Mouse (Mus musculus) c-Kit-negative CD71-positive TER-119-positive erythroid progenitor cells, embryonic 14.5 days (primary cell): Measurements from ENCODE around the gene Ppp1r8.
"Not testable (repeated sequence)": the region's sequence is repeated elsewhere in the genome, so short reads cannot be mapped to it uniquely, and the experiment has no call there.

Experiments used
- DNase-seq: peaks from one replicate; pipeline ENCODE4 v3.0.0-alpha.2; 2013; ENCODE audit warnings: low read depth, low spot score

Ppp1r8 gene

DNA sequence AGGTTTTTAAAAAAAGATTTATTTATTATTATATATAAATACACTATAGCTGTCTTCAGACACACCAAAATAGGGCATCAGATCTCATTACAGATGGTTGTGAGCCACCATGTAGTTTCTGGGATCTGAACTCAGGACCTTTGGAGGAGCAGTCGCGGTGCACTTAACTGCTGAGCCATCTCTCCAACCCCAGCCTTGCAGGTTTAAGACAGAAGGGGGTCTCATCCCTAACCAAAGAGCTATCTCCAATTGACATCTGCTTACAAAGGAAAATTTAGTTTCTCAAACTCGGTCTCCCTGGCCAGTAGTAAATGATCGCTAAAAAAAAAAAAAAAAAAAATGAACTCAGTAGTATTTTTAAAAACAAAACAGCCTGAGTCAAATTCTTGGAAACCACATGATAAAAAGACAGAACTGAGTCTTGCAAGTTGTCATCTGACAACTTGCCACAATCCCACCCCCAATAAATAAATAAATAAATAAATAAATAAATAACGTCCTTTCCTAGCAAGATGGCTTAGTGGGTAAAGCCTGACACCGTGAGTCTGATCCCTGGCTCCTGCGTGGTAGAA, 36.3 kb downstream of the Ppp1r8 start:
- DNase-seq = no peak

DNA sequence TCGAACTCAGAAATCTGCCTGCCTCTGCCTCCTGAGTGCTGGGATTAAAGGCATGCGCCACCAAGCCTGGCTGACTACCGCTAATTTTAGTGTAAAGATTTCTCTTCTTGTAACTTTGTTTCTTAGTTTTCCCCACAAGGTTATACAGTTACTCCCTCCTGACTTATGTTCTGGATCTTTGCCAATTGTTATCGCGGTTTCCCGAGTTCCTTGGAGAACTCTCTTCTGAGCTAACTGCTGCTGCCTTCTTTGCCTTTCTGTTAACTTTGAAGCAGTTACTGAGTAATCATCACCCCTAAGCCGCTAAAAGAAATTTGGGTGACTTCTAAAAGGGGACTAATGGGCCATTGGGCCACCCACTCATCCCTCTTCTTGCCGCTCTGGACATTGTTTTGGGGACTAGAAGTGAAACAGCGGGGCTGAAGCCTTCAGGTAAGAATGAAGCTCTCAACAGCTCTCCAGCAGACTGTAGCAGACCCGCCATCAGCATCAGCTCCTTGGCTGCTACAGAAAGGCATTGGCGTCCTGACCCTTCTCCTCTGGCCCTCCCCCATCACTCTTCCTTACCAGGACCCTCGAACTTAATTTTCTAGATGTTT, 37.3 kb downstream of the Ppp1r8 start:
- DNase-seq = no peak

DNA sequence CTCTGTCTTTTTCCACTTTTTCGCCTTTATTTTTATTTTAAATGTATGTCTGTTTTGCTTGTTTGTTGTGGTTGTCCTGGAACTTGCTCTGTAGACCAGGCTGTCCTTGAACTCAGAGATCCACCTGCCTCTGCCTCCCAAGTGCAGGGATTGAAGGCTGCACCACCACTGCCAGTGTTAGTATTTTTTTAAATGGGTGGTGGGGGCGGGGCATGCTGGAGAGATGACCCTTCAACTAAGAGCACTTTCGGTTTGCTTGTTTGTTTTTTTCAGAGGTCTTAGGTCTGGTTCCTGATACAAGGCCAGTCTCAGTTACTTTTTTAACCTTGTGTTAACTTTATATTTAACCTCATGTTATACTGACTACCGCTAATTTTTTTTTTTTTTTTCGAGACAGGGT, 37.8 kb downstream of the Ppp1r8 start:
- no peak for DNase-seq

DNA sequence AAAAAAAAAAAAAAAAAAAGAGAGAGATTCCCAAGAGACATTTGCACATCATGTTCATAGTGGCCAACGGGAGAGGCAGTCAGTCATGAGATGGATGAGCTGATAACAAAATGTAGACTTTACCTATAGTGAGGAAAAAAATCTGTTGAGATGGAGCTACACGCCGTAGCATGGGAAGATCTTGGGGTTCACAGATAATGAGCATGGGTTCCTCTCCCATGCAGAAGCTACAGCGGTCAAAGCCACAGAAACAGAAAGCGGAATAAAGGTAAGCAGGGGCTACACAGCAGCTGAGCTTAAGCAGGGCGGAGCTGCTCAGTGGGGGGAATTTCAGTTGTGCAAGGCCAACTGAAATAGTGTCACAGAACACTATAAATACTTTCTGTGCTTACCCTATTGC, 38.6 kb downstream of the Ppp1r8 start:
- DNase-seq = no peak

DNA sequence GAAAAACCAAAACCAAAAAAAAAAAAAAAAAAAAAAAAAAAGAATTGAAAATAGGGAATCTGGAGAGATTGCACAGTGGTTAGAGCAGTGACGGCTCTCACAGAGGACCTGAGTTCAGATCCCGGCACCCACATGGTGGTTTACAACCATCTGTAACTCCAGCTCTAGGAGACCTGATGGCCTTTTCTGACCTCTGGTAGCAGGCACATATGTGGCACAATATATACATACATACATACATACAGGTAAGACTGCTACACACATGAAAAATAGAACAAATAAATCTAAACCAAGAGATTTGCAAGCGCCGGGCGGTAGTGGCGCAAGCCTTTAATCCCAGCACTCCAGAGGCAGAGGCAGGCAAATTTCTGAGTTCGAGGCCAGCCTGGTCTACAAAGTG, 39.1 kb downstream of the Ppp1r8 start:
- no peak for DNase-seq

DNA sequence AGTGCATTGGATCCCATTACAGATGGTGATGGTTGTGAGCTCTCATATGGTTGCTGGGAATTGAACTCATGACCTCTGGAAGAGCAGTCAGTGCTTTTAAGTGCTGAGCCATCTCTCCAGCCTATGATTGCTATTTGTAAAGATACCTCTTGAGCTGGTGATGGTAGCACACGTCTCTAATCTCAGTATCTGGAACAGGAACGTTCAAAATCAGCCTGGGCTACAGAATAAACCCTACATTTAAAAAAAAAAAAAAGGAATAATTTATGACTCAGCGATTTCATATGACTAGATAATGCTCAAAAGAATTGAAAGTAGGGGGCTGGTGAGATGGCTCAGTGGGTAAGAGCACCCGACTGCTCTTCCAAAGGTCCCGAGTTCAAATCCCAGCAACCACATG, 39.8 kb downstream of the Ppp1r8 start:
- DNase-seq = no peak

DNA sequence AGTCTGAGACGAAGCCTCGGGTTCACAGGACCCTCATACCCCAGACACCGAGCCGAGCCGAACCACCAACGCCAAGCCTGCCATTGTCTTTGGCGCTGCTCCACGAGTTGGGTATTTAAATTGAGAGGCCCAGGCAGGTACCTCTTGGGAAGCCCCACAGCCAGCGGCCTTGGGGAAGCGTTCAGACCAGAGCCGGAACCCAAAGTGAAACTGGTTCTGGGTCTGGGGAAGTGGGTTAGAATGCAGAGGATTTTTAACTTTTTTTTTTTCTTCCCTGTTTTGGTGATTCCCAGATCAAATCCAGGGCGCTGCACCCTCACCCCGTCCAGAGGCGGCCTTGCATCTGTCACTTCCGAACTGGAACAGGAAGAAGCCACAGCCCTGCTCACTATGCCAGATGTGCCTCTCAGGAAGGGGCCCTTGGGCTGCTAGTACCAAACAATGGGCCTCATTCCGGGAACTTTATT, 40.8 kb downstream of the Ppp1r8 start:
- no peak for DNase-seq

DNA sequence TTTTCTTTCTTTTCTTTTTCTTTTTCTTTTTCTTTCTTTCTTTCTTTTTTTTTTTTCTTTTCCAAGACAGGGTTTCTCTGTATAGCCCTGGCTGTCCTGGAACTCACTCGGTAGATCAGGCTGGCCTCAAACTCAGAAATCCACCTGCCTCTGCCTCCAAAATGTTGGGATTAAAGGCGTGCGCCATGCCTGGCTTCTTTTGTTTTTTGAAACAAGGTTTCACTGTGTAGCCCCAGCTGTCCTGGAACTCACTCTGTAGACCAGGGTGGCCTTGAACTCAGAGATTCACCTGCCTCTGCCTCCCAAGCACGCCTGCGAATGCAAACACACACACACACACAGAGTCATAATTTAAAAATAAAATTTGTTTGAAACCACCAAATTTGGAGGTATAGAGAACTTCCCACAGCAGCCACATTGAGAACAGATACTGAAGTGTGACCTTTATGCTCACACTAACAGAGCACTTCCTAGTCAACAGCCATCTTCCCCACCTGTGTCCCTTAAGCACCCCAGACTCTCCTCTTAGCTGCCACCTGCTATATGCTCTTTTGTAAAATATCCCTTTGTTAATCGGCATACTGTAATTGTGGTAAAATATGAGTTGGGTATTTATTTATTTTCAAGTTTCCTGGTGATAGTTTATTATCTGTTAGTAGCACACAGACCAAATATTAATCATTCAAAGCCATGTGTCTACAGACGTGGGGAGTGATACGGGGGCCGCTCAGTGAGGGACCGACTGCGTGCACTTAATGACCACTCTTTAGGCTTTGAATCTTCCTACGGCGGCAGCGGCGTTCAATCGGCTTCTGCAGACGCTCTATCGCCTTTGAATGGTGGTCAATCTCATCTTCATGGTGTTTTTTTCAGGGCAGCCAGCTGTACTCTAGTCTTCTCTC, 41.5 kb downstream of the Ppp1r8 start:
- DNase-seq = no peak

DNA sequence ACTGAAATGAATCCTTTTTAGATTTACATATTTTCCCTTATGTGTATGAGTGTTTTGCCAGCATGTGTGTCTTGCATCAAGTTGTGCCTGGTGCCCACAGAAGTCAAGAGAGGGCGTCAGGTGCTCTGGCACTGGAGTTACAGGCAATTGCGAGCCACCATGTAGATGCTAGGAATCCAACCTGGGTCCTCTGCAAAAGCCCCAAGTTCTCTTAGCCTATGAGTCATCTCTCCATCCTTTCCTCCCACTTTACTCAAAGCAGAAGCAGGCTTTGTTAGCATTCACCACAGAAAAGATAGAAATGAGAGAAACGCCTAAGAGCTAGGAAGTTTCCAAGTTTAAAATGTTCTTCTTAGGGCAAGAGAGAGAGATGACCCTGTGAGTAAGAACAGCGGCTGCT, 43.1 kb downstream of the Ppp1r8 start:
- no peak for DNase-seq

DNA sequence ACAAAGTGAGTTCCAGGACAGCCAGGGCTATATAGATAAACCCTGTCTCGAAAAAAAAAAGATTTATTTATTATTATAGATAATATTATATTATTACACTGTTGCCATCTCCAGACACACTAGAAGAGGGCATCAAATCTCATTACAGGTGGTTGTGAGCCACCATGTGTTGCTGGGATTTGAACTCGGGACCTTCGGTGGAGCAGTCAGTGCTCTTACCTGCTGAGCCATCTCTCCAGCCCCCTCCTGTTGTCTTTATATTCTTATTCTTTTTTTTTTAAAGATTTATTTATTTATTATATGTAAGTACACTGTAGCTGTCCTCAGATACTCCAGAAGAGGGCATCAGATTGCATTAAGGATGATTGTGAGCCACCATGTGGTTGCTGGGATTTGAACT, 44.3 kb downstream of the Ppp1r8 start:
- not testable (repeated sequence) for DNase-seq

DNA sequence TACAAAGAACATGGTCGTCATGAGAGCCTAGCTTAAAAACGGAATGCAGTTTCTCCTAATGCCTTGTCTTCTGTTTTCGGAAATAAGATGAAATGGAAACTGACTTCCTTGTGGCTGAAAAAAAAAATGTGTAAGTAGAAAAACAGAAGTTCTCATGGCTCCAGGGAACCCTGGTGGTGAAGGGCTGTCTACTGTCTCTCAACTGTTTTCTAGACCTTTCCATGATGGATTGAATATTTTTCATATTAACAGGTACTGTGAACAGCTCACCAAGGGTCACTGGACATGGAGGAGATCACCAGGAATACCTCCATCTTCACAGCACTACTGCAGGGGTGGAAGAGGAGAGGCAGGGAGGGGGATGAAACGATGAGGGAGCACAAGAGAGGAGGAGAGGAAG, 44.9 kb downstream of the Ppp1r8 start:
- DNase-seq = no peak

DNA sequence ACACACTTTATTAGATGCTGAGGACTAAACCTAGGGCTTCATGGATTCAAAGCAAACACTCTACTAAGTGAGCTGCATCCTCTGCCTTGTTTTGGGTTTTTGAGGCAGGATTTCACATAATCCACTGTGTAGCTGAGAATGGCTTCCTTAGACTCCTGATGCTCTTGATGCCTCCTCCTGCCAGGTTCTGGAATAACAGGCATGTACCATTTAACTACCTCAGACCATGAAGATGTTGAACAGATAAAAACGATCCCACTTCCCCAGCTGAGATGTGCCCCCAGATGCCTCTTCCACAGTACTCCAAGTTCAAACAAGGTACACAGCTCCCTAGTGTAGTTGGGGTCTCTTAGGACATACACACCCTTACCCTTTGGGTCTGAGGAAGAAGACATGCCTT, 45.5 kb downstream of the Ppp1r8 start:
- no peak for DNase-seq

DNA sequence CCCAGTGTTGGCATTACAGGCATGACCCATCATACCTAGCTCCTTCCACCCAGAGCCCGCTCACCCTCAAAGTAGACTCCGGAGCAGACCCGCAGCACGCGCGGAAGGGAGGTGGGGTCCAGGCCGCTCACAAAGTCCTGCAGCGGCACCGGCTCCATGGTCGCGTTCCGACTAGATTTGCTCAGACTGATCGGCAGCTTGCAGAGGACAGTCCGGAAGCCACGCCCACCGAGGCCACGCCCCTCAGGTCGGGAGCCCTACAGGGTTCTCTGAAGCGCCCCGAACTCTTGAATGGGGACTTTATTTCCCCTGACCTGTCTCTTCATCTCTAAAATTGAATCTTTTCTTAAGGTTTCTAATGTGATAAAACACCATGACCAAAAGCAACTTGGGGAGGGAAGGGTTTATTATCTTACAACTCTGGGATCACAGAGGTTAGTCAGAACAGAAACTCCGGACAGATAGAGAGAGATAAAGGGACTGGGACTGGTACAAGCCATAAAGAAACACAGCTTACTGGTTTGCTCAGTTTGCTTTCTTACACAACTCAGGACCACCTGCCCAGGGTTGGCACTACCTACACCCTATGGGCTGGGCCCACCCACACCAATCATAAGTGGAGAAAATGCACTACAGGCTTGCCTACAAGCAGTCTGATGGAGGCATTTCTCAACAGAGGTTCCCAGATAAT, 46.6 kb downstream of the Ppp1r8 start, which contains the start of gene Themis2:
Gene Themis2, minus strand, starts transcription at position 192 of the 691 bp plus-strand sequence.
- peak; percentile 55 for DNase-seq

DNA sequence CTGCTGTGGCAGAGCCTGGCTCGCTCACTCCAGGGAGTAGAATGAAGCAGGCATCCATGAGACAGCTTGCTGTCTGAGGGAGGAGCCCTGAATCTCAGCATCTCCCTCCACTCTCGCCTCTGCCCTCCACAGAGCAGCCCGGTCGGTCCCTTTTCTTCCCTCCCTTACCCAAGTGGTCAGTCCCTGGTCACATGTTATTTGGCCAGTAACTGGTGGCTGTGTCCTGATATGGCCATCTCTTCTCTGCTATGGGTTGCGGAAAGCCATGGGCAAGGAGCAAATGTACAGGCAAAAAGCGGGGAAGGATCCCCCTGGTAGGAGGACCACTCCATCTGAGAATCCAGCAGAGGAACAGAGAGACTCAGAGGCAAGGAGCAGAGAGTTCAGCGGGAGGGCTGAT, 47.8 kb downstream of the Ppp1r8 start:
- DNase-seq = no peak

DNA sequence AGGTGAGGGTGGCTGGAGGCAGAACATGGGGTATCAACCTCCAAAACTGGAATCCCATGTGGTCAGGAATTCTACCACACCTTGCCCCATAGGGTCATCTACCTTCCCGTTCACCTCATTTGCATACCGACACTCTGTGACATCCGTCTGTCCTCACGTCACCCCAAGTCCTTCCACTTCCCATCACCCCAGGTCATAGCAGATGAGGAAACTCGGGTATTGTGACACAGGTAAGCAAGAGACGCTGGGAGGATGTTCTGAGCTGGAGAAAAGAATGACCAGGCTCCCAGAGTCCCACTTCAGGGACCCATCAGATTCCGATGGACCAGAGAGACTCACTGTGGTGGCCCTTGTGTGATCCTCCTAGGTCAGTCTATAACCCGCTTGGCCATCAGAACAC, 48.2 kb downstream of the Ppp1r8 start:
- DNase-seq = no peak

DNA sequence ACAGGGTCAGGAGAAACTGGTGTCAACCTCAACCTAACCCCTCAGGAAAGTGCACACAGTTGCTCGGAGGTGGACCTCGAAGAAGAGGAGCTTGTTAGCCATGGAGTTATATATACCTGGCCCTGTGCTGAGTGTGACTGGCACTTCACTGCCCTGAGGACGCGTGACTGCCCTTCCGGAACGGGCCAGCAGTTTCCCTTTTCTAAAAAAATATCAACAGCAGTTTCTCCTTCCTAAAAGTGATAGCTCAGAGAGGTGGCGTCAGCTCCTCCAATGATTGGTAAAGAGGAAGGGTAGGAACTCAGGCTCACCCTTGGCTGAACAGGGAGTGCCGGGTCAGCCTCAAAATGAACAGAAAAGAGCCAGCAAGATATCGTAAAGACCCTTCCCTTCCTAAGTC, 48.9 kb downstream of the Ppp1r8 start:
- no peak for DNase-seq

DNA sequence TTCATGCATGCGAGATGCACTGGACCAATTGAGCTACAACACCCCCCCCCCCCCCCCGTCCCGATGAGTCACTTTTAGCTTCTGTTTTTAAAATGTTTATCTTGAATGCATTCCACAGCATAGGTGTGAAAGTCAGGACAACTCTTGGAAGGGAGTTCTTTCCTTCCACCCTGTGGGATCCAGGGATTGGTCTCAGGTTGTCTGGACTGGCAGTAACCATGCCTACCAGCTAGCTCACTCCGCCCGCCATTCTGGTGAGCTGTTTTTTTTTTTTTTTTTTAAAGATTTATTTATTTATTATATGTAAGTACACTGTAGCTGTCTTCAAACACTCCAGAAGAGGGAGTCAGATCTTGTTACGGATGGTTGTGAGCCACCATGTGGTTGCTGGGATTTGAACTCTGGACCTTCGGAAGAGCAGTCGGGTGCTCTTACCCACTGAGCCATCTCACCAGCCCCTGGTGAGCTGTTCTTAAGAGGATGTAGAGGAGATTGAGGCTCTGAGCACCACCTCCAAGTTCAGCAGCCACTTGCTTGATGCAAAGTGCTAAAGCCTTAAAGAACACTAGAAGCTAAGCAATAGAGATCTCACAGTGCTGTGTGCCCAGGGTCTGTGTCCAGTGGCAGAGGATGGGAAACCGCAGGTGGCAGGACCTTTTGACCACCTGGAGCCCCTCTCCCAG, 49.5 kb downstream of the Ppp1r8 start:
- not testable (repeated sequence) for DNase-seq

DNA sequence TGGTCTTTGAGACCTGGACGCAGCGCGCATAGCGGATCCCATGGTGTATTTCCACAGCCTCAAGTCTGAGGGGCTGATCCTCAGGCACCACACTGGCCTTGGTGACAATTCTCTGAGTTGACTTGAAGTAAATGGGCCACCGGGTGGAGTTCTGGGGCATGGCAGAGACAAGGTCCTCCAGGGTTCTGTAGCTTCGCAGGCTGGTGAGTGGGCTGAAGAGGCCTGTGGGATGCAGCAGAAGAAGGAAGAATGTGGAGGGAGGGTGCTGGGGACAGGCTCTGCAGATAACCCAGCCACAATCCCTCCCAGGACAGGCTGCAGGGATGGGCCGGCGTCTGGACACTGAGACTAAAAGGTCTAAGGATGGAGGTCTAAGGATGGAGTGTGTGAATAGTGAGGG, 53.2 kb downstream of the Ppp1r8 start:
- no peak for DNase-seq

DNA sequence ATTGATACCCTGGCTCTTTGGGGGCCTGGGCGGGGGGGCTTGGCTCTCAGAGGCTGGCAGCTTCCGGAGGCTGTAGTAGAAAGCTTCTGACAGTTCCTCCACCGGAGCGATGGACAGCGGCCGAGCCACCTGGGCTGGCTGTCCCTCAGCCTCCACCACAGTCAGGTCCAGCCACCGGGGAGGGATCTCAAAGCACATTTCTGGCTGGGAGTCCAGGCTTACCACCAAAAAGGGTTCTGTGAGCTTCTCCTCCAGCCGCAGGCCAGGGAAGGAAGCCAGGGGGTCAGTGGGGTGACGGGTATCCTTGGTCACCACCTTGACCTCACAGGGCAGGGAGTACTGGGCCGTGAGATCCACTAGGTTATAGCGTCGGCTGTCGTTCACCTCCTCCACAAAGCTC, 57.7 kb downstream of the Ppp1r8 start:
- DNase-seq = no peak

DNA sequence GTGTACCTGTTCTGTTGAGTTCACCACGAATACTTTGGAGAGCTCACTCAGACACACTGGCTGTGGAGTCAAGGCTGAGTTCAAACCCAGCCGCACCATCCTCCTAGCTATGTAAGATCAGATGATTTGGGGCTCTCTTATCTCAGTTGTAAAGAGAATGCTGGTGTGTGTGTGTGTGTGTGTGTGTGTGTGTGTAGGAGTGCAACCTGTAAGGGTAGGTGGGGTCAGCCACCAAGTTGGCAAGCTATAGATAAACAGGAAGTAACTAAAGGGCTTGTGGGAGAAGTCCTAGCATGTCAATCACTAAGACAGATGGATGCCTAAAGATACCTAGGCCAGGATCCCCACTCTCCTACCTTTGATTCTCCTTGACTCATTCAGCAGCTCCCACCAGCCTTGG, 59.2 kb downstream of the Ppp1r8 start:
- no peak for DNase-seq

DNA sequence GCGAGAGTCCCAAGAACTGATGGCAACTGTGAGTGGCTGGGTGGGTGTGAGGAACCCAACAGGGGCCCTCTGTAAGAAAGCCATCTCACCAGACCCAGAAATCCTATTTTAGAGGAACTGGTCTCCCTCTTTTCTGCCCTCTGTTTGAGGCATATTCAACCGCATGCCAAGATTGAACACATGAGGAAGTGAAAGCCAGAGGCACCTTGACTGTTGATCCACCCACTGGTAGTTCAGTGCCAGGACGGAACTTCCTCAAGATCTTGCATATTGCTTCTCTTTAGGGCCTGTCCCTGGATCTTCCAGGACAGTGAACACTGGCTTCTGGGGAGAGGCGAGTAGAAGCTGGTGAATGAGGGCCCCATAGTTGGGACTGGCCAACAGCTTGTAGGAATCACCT, 62.7 kb downstream of the Ppp1r8 start:
- no peak for DNase-seq
